Mouse (Mus musculus): ENCODE measurements at regions not wholly inside any gene's neighbourhood (a gene's known extent, or its start where the extent isn't known, plus 50 kb on each side); places are given as distances from the start of the nearest gene placed in this dataset.
A peak's percentile ranks its signal among the peaks of the same experiment; 100 is the strongest.

GRCm38 (mm10) chr12:56058463-56058862, 222.3 kb downstream of the Brms1l start (continued):
- TF ChIP-seq POLR2AphosphoS2 (IDR thresholded peaks at IDR 0.05; ENCODE audit: low read depth, low read length): no peak
- TF ChIP-seq RCOR1 (conservative IDR thresholded peaks at IDR 0.05; ENCODE audit: low read depth, low read length): no peak
- no peak for TF ChIP-seq MAFK (IDR thresholded peaks at IDR 0.05; ENCODE audit: insufficient replicate concordance, low read length)
- TF ChIP-seq CHD1 (IDR thresholded peaks at IDR 0.05; ENCODE audit: low read depth, low read length): no peak
- peak; percentile 20; the same call in 1 of the 2 replicates for TF ChIP-seq MEF2A (IDR thresholded peaks at IDR 0.05; ENCODE audit: borderline replicate concordance, low read depth, low read length)
- no peak for TF ChIP-seq ZKSCAN1 (IDR thresholded peaks at IDR 0.05; ENCODE audit: borderline replicate concordance, low read depth, low read length)
- 0 out of 2 replicates have a peak, but pooled peaks have one; percentile 38 for TF ChIP-seq NRF1 (IDR thresholded peaks at IDR 0.05; ENCODE audit: low read depth, low read length)
- TF ChIP-seq ETS1 (conservative IDR thresholded peaks at IDR 0.05; ENCODE audit: low read depth, low read length): no peak
- no peak for TF ChIP-seq JUN (IDR thresholded peaks at IDR 0.05; ENCODE audit: insufficient read depth, low read depth, low read length)
- TF ChIP-seq USF2 (conservative IDR thresholded peaks at IDR 0.05; ENCODE audit: low read depth, low read length): no peak
- TF ChIP-seq POLR2A (IDR thresholded peaks at IDR 0.05; ENCODE audit: low read depth, low read length): no peak
- peak; percentile 95 for TF ChIP-seq SMC3 (IDR thresholded peaks at IDR 0.05; ENCODE audit: low read depth, low read length)
- TF ChIP-seq RAD21 (IDR thresholded peaks at IDR 0.05; ENCODE audit: low read depth, low read length): peak; percentile 89
- no peak for TF ChIP-seq ZMIZ1 (IDR thresholded peaks at IDR 0.05; ENCODE audit: low read depth, low read length)
- TF ChIP-seq PAX5 (IDR thresholded peaks at IDR 0.05; ENCODE audit: low read length): no peak
- peak; percentile 86 to 95 for TF ChIP-seq CTCF (conservative IDR thresholded peaks at IDR 0.05 in 1 of 2, IDR thresholded peaks at IDR 0.05 in 1 of 2; ENCODE audit: low read depth in 2 of 2, low read length in 2 of 2)
- no peak for TF ChIP-seq GABPA (IDR thresholded peaks at IDR 0.05; ENCODE audit: insufficient replicate concordance, low read depth, low read length)
- TF ChIP-seq HCFC1 (IDR thresholded peaks at IDR 0.05; ENCODE audit: low read depth, low read length): no peak
- TF ChIP-seq CHD2 (IDR thresholded peaks at IDR 0.05; ENCODE audit: low read length): no peak
- TF ChIP-seq MAZ (IDR thresholded peaks at IDR 0.05; ENCODE audit: low read depth, low read length): no peak

DNA sequence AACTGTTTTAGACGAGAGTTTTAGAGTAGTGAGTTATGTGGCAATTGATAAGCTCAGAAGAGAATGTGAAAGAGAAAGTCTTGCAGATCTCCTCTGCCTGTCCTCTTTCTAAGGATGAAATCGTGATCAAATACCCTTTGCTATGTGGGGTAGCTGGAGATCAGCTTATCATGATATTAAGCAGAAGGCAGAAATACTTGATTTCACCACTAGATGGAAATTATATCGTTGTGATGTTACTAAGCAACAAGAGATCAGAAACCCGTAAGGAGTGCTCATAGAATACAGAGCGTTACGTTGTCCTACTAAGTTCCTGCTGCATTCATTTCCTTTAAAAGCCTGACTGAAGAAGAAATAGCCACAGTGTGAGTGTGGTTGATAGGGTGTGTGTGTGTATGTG, 219.3 kb downstream of the Brms1l start:
- H3K4me1 ChIP-seq (ENCODE audit: control insufficient read depth in 1 of 2, insufficient read depth in 2 of 2): peaks cover 0 to 5% of the 10 kb centered on the region in 2 experiments; a peak in 1 of 4 replicates
- in situ Hi-C loops (cut with MboI; ENCODE audit: low pct_ligation_motif_present, low pct_unique_long_range_greater_than_20kb, low sequenced_read_pairs) (loop anchor here (5.0 kb wide), 1 partner anchor 472 kb away; no protein-coding TSS in a partner anchor), dilution Hi-C loops (cut with MboI; ENCODE audit: extremely low pct_ligation_motif_present, extremely low pct_unique_long_range_greater_than_20kb, low sequenced_read_pairs) (no loop called here)
- H3K4me2 ChIP-seq (ENCODE audit: insufficient read depth, low read depth, poor library complexity, severe bottlenecking): no peak overlapping the region
- no peak for DNase-seq (ENCODE audit: extremely low read depth)
- no peak overlapping the region for H3K9ac ChIP-seq (ENCODE audit: insufficient read depth, low read depth)
- no peaks in the 10 kb centered on the region for H3K79me2 ChIP-seq (replicated peaks; ENCODE audit: control insufficient read depth, extremely low read depth, insufficient read depth, poor library complexity, severe bottlenecking)
- no peak overlapping the region for H3K27ac ChIP-seq (ENCODE audit: insufficient read depth, low read depth)
- H3K4me3 ChIP-seq (replicated peaks in 1 of 3; ENCODE audit: low read depth in 2 of 3, low read length in 2 of 3, poor library complexity in 1 of 3): no peak overlapping the region
- H3K36me3 ChIP-seq (replicated peaks in 1 of 2; ENCODE audit: control insufficient read depth in 1 of 2, insufficient read depth in 1 of 2, low read length in 1 of 2): no peaks in the 10 kb centered on the region
- no peaks in the 10 kb centered on the region for H3K27me3 ChIP-seq (replicated peaks)
- peaks cover 2% of the 10 kb centered on the region for H3K9me3 ChIP-seq (replicated peaks; ENCODE audit: low read length)
- TF ChIP-seq ELF1 (IDR thresholded peaks at IDR 0.05; ENCODE audit: low read depth, low read length): no peak
- no peak for TF ChIP-seq SIN3A (IDR thresholded peaks at IDR 0.05; ENCODE audit: low read length)
- no peak for TF ChIP-seq USF1 (IDR thresholded peaks at IDR 0.05; ENCODE audit: low read depth, low read length)
- TF ChIP-seq NRF1 (IDR thresholded peaks at IDR 0.05; ENCODE audit: low read depth, low read length): no peak
- no peak for TF ChIP-seq USF2 (conservative IDR thresholded peaks at IDR 0.05; ENCODE audit: low read depth, low read length)
- TF ChIP-seq UBTF (IDR thresholded peaks at IDR 0.05; ENCODE audit: low read depth, low read length): no peak
- no peak for TF ChIP-seq MXI1 (IDR thresholded peaks at IDR 0.05; ENCODE audit: low read depth, low read length)
- TF ChIP-seq E2F4 (IDR thresholded peaks at IDR 0.05; ENCODE audit: insufficient replicate concordance, low read depth, low read length): no peak

Data from CH12.LX (cell line).